Mouse (Mus musculus): ENCODE measurements around the gene Tmem259.

- TF ChIP-seq EP300 (IDR thresholded peaks at IDR 0.05; ENCODE audit: low read depth) (no peak), CTCF (IDR thresholded peaks at IDR 0.05; ENCODE audit: low read depth) (no peak)
Measured at GRCm38 (mm10) chr10:79960671-79961294, 23.3 kb downstream of the Tmem259 start.
